Mouse (Mus musculus): ENCODE results near the gene Muc3. TPM values are rescaled to one million over a fixed set of nuclear protein-coding genes. Genes with fewer than 3 reads are reported as not detected.
"Not testable (repeated sequence)": the region's sequence is repeated elsewhere in the genome, so short reads cannot be mapped to it uniquely, and the experiment has no call there.

Gene Muc3
- polyA plus RNA-seq, 1 experiment from 2014 or later = 0.24 TPM

DNA sequence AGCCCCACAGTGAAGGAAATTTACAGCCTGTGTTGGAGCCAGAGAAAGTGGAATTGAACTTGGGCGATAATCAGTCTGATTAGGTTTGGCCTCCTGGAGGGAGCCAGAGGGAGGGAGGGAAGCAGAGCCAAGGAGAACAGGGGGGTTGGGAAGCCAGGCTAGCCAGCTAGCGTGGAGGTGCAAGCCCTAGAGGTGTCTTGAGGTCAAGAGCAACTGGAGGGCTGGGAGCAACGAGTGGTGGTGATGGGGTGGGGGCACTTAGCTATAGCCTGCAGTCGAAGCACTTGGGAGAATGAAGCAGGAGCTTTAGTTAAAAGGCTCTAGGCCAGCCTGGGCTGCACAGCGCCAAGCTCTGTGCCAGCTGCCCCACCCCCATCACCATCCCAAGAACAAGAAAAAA, 19.8 kb downstream of the Muc3 start:
- no peaks in the 10 kb centered on the region for H3K27me3 ChIP-seq (ENCODE audit: insufficient read depth, low read length)
- 21% methylated on average over 5 of the region's 5 CpGs for WGBS
- no peaks in the 10 kb centered on the region for H3K4me1 ChIP-seq (replicated peaks; ENCODE audit: insufficient read depth, low read length)
- H3K4me3 ChIP-seq (replicated peaks; ENCODE audit: low read depth, low read length) = no peak overlapping the region
- H3K9me3 ChIP-seq (replicated peaks; ENCODE audit: low read length) = no peaks in the 10 kb centered on the region
- no peak overlapping the region for H3K9ac ChIP-seq (ENCODE audit: low read depth, low read length)
- H3K36me3 ChIP-seq (ENCODE audit: insufficient read depth, low read length) = no peaks in the 10 kb centered on the region
- peak; percentile 22; the same call in 1 of the 2 replicates for ATAC-seq (replicated peaks; ENCODE audit: low FRiP score, low read depth)
- DNase-seq (ENCODE audit: low spot score) = no peak
- no peak overlapping the region for H3K4me2 ChIP-seq (ENCODE audit: low read length)
- no peak overlapping the region; the same call in 1 of the 2 replicates for H3K27ac ChIP-seq
- TF ChIP-seq CTCF (IDR thresholded peaks at IDR 0.05; ENCODE audit: low read depth) = no peak

DNA sequence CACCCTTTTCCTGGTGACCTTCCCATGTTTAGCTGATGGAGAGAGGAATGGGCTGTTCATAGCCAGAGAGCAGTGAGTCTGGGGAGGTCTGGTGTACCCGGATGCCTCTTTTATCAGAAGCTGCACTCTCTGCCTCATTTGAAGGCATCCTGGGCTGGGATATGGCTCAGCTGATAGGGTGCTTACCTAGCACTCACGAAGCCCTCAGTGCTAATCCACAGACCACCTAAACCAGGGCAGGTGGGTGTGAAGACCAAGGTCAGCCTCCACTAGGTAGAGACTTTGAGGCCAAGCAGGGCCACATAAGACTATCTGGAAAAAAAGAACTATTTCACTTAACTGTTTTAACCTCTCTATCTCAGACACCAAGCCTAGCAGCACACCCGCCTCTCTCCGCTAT, 25.6 kb downstream of the Muc3 start:
- Histone ChIP-seq H3K27me3 (ENCODE audit: insufficient read depth, low read length) (no peaks in the 10 kb centered on the region), H3K36me3 (ENCODE audit: insufficient read depth, low read length) (no peaks in the 10 kb centered on the region)
- WGBS = 90% methylated on average over 4 of the region's 4 CpGs

DNA sequence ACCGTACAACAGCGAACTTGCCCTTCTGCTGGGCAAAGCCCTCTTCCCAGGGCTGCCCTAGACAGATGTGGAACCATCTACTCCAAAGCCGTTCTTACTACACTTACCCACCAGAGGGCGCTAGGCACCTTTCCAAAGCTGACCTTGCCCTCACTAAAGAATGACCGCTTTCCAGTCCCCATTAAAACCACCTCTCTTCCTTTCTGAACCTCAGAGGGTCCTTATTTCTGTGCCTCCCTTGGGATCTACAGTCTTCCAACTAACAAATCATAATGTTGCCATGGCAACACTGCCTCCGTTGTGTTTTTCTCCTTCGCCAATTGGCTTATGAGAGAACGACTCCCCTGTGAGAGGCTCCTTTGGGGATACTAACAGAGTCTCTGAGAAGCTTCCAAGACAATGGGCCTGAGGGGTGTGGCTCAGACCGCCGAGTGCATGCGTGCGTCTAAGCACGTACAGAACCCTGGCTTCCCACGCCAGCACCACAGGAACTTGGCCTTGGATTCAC, 26.4 kb downstream of the Muc3 start:
- no peaks in the 10 kb centered on the region for H3K4me1 ChIP-seq (replicated peaks; ENCODE audit: insufficient read depth, low read length)
- H3K27me3 ChIP-seq (ENCODE audit: insufficient read depth, low read length) = no peaks in the 10 kb centered on the region
- ATAC-seq (replicated peaks; ENCODE audit: low FRiP score, low read depth) = peak; percentile 43
- no peaks in the 10 kb centered on the region for H3K36me3 ChIP-seq (ENCODE audit: insufficient read depth, low read length)
- H3K9ac ChIP-seq (ENCODE audit: low read depth, low read length) = no peak overlapping the region
- H3K9me3 ChIP-seq (replicated peaks; ENCODE audit: low read length) = no peaks in the 10 kb centered on the region
- no peak overlapping the region for H3K4me3 ChIP-seq (replicated peaks; ENCODE audit: low read depth, low read length)
- H3K27ac ChIP-seq = no peak overlapping the region
- WGBS = 8% methylated on average over 14 of the region's 14 CpGs
- DNase-seq (ENCODE audit: low spot score) = peak; percentile 89
- peak; percentile 88 for TF ChIP-seq CTCF (IDR thresholded peaks at IDR 0.05; ENCODE audit: low read depth)
- no peak overlapping the region for H3K4me2 ChIP-seq (ENCODE audit: low read length)

More for the DNA sequence above, 25.6 kb downstream of the Muc3 start:
- Histone ChIP-seq H3K4me2 (ENCODE audit: low read length) (no peak overlapping the region), H3K4me3 (replicated peaks; ENCODE audit: low read depth, low read length) (no peak overlapping the region), H3K9ac (ENCODE audit: low read depth, low read length) (no peak overlapping the region), H3K4me1 (replicated peaks; ENCODE audit: insufficient read depth, low read length) (no peaks in the 10 kb centered on the region), H3K9me3 (replicated peaks; ENCODE audit: low read length) (no peaks in the 10 kb centered on the region), H3K27ac (no peak overlapping the region)
- no peak for TF ChIP-seq CTCF (IDR thresholded peaks at IDR 0.05; ENCODE audit: low read depth)
- ATAC-seq (replicated peaks; ENCODE audit: low FRiP score, low read depth) (no peak), DNase-seq (ENCODE audit: low spot score) (no peak)

DNA sequence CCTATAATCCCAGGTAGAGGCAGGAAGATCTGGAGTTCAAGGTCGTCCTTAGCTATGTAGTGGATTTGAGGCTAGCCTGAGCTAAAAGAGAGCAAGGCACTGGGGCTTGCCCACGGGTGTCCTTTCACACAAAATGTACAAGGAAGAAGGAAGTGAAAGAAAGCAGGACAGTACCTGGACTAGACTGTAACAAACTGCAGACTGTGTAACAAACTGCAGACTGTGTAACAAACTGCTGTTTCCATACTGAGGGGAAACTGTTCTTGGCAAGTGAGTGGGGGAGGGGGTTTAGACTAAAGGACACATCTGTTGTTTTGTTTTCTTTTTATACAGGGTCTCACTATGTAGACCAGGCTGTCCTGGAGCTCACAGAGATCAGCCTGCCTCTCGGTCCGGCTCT, 27.8 kb downstream of the Muc3 start:
- H3K27ac ChIP-seq = no peak overlapping the region
- H3K4me2 ChIP-seq (ENCODE audit: low read length) = no peak overlapping the region
- no peak for TF ChIP-seq CTCF (IDR thresholded peaks at IDR 0.05; ENCODE audit: low read depth)
- no peaks in the 10 kb centered on the region for H3K4me1 ChIP-seq (replicated peaks; ENCODE audit: insufficient read depth, low read length)
- no peak overlapping the region for H3K4me3 ChIP-seq (replicated peaks; ENCODE audit: low read depth, low read length)
- no peak overlapping the region for H3K9ac ChIP-seq (ENCODE audit: low read depth, low read length)
- no peaks in the 10 kb centered on the region for H3K27me3 ChIP-seq (ENCODE audit: insufficient read depth, low read length)
- DNase-seq (ENCODE audit: low spot score) = no peak
- no peaks in the 10 kb centered on the region for H3K9me3 ChIP-seq (replicated peaks; ENCODE audit: low read length)
- WGBS = 74% methylated on average over 4 of the region's 4 CpGs
- ATAC-seq (replicated peaks; ENCODE audit: low FRiP score, low read depth) = no peak
- H3K36me3 ChIP-seq (ENCODE audit: insufficient read depth, low read length) = no peaks in the 10 kb centered on the region

DNA sequence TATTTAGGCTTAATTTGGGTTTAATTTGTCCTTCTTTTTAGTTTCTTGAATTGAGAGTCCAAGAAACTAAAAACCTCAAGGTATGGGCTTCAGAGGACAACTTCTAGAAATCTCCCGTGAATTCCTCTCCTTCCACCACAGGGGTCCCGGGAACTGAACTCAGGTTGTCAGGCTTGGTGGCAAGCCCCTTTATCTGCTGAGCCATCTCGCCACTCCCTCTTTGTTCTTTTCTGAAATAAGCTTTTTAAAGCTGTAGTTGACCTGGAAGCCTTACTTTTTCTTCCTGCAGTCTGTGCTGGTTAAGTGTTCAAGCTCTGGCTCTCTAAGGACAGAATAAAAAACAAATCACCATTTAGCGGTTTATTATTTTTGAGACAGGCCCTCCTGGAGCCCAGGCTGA, 30.2 kb downstream of the Muc3 start:
- TF ChIP-seq CTCF (IDR thresholded peaks at IDR 0.05; ENCODE audit: low read depth) = no peak
- H3K9me3 ChIP-seq (replicated peaks; ENCODE audit: low read length) = no peaks in the 10 kb centered on the region
- H3K4me2 ChIP-seq (ENCODE audit: low read length) = no peak overlapping the region
- no peaks in the 10 kb centered on the region for H3K4me1 ChIP-seq (replicated peaks; ENCODE audit: insufficient read depth, low read length)
- DNase-seq (ENCODE audit: low spot score) (no peak), ATAC-seq (replicated peaks; ENCODE audit: low FRiP score, low read depth) (no peak)
- H3K27ac ChIP-seq = no peak overlapping the region
- WGBS = 88% methylated on average over 4 of the region's 4 CpGs
- no peak overlapping the region for H3K4me3 ChIP-seq (replicated peaks; ENCODE audit: low read depth, low read length)
- no peak overlapping the region for H3K9ac ChIP-seq (ENCODE audit: low read depth, low read length)
- H3K36me3 ChIP-seq (ENCODE audit: insufficient read depth, low read length) = peaks cover 6% of the 10 kb centered on the region; the same call in 1 of the 2 replicates
- H3K27me3 ChIP-seq (ENCODE audit: insufficient read depth, low read length) = no peaks in the 10 kb centered on the region

DNA sequence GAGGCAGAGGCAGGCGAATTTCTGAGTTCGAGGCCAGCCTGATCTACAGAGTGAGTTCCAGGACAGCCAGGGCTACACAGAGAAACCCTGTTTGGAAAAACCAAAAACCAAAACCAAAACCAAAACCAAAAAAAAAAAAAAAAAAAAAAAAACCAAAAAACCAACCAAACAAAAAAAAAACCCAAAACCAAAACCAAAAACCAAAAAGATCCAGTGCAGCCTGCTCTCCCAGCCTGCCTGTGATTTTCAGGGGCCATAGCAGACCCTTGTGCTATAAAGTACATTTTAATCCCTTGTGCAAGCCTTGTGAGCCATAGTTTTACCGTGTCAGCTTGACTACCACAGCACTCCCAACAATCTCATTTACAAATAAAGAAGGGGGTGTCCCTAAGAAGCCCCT, 31.1 kb downstream of the Muc3 start:
- 95% methylated on average over 3 of the region's 3 CpGs for WGBS
- H3K27me3 ChIP-seq (ENCODE audit: insufficient read depth, low read length) = not testable (repeated sequence)

DNA sequence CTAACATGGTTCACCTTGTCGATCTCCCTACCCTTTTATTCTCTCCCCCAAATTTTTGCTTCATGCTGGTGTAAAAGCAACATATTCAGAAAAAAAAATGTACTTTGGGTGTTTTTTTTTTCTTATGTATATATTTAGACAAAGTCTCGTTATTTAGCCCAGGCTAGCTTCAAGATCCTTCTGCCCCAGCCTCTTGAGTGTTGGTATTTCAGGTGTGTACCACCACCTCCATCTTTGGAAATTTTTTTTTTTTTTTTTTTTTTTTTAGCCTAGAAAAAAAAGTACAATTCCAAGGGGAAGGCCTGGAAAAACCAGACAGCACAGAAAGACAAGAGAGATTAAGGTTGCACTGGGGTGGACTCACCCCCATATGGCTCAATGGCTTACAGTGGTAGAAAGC, 32.1 kb downstream of the Muc3 start:
- no peak overlapping the region for H3K4me3 ChIP-seq (replicated peaks; ENCODE audit: low read depth, low read length)
- WGBS = 79% methylated on average over 2 of the region's 2 CpGs

More for the DNA sequence above, 31.1 kb downstream of the Muc3 start:
- H3K9me3 ChIP-seq (replicated peaks; ENCODE audit: low read length); DNase-seq (ENCODE audit: low spot score); H3K4me1 ChIP-seq (replicated peaks; ENCODE audit: insufficient read depth, low read length); H3K9ac ChIP-seq (ENCODE audit: low read depth, low read length); ATAC-seq (replicated peaks; ENCODE audit: low FRiP score, low read depth); H3K27ac ChIP-seq; H3K4me3 ChIP-seq (replicated peaks; ENCODE audit: low read depth, low read length); H3K4me2 ChIP-seq (ENCODE audit: low read length): not testable (repeated sequence)
- peaks cover 14% of the 10 kb centered on the region for H3K36me3 ChIP-seq (ENCODE audit: insufficient read depth, low read length)

More for the DNA sequence above, 32.1 kb downstream of the Muc3 start:
- ATAC-seq (replicated peaks; ENCODE audit: low FRiP score, low read depth) (no peak), DNase-seq (ENCODE audit: low spot score) (no peak)
- no peaks in the 10 kb centered on the region for H3K27me3 ChIP-seq (ENCODE audit: insufficient read depth, low read length)
- no peak for TF ChIP-seq CTCF (IDR thresholded peaks at IDR 0.05; ENCODE audit: low read depth)
- H3K4me2 ChIP-seq (ENCODE audit: low read length) = no peak overlapping the region
- H3K36me3 ChIP-seq (ENCODE audit: insufficient read depth, low read length) = peaks cover 21% of the 10 kb centered on the region
- H3K27ac ChIP-seq = no peak overlapping the region
- no peaks in the 10 kb centered on the region for H3K4me1 ChIP-seq (replicated peaks; ENCODE audit: insufficient read depth, low read length)
- H3K9ac ChIP-seq (ENCODE audit: low read depth, low read length) = no peak overlapping the region
- H3K9me3 ChIP-seq (replicated peaks; ENCODE audit: low read length) = no peaks in the 10 kb centered on the region

Data from kidney, postnatal 0 days (tissue).